Mouse (Mus musculus) kidney, postnatal 0 days (tissue): ENCODE results near the gene Atf6. TPM values are rescaled to one million over a fixed set of nuclear protein-coding genes. Genes with fewer than 3 reads are reported as not detected.
A peak's percentile ranks its signal among the peaks of the same experiment; 100 is the strongest.

ENCODE experiments used
- ATAC-seq: fragments of 200-750 bp; cut with Nextera tagmentation; replicated peaks from 2 replicates; pipeline ENCODE4 v1.8.0; 2017; ENCODE audit warnings: low read depth, moderate number of reproducible peaks, moderate TSS enrichment, moderate library complexity; ENCODE audit not compliant: low FRiP score
- DNase-seq: peaks from one replicate; pipeline ENCODE4 v3.0.0-alpha.2; 2016; ENCODE audit warnings: low spot score
- H3K27ac ChIP-seq: fragments of 300-500 bp; sonication (generic); 2 replicates; pipeline ENCODE4 v1.5.1; 2014; ENCODE audit warnings: mild to moderate bottlenecking
- H3K27me3 ChIP-seq: fragments of 300-500 bp; sonication (generic); 2 replicates; pipeline ENCODE4 v1.6.1; 2014; ENCODE audit warnings: low read length, mixed read lengths; ENCODE audit not compliant: insufficient read depth
- H3K36me3 ChIP-seq: fragments of 300-500 bp; sonication (generic); 2 replicates; pipeline ENCODE4 v1.6.1; 2014; ENCODE audit warnings: low read length, mixed read lengths; ENCODE audit not compliant: insufficient read depth
- H3K4me1 ChIP-seq: fragments of 300-500 bp; sonication (generic); replicated peaks from 2 replicates; pipeline ENCODE4 v1.6.1; 2014; ENCODE audit warnings: antibody characterized with exemption, low read length, mixed read lengths; ENCODE audit not compliant: insufficient read depth
- H3K4me2 ChIP-seq: fragments of 300-500 bp; sonication (generic); 2 replicates; pipeline ENCODE4 v1.6.1; 2014; ENCODE audit warnings: mild to moderate bottlenecking, low read length, moderate library complexity, mixed read lengths
- H3K4me3 ChIP-seq: fragments of 300-500 bp; sonication (generic); replicated peaks from 2 replicates; pipeline ENCODE4 v1.5.1; 2014; ENCODE audit warnings: low read depth, low read length
- H3K9ac ChIP-seq: fragments of 300-500 bp; sonication (generic); 2 replicates; pipeline ENCODE4 v1.6.1; 2014; ENCODE audit warnings: low read depth, low read length
- H3K9me3 ChIP-seq: fragments of 300-500 bp; sonication (generic); replicated peaks from 2 replicates; pipeline ENCODE4 v1.6.1; 2016; ENCODE audit warnings: low read length, inconsistent platforms, mixed read lengths
- CTCF ChIP-seq: IDR thresholded peaks from 2 replicates; pipeline ENCODE4 v1.5.1; 2016; ENCODE audit warnings: antibody characterized with exemption, low read depth, mild to moderate bottlenecking, moderate library complexity
- whole genome bisulfite sequencing: fragments of 180-500 bp; shearing (Covaris S2); extraction: QIAGEN DNeasy Blood & Tissue Kit; methylation state at CpG from one replicate; pipeline ENCODE4 v1.1.7; 2014; 5-methylcytosine and 5-hydroxymethylcytosine counted together
- polyA plus RNA-seq: library from polyadenylated mRNA; unstranded; fragments of >200 nt; fragmentation: Nextera tagmentation; extraction: Ambion mirVana; gene quantifications from 2 replicates; pipeline ENCODE4 v1.2.1, GENCODE M21; 2015

Gene Atf6
- polyA plus RNA-seq, 1 experiment from 2014 or later: 8.6 TPM

DNA sequence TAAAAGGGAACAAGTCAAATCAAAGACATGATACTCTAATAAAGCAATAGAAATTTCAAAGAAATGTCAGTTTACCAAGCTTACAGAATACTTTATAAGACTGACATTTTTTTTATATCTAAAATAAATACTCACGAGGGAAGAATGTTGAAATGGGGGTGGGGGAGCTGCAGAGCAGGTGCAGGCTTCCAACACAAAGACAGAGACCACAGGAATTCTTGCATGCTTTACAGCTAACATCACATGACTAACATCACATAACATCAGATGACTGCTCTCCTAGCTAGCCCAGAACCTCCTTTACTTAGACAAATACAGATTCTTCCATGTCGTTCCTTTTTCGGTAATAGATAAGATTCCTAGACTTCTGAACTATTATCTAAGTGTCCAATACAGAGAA is 76.6 kb downstream of the Atf6 start:
- H3K27me3 ChIP-seq: no peaks in the 10 kb centered on the region
- no peak overlapping the region for H3K27ac ChIP-seq
- H3K4me3 ChIP-seq: no peak overlapping the region
- H3K4me2 ChIP-seq: no peak overlapping the region
- TF ChIP-seq CTCF: no peak
- DNase-seq (no peak), ATAC-seq (no peak)
- H3K4me1 ChIP-seq: no peaks in the 10 kb centered on the region
- 72% methylated on average over 3 of the region's 3 CpGs for WGBS
- H3K9me3 ChIP-seq: no peaks in the 10 kb centered on the region
- H3K36me3 ChIP-seq: peaks cover 11% of the 10 kb centered on the region; the same call in 1 of the 2 replicates
- no peak overlapping the region for H3K9ac ChIP-seq

- Histone ChIP-seq H3K27ac (no peak overlapping the region), H3K9ac (no peak overlapping the region), H3K4me3 (no peak overlapping the region), H3K27me3 (no peaks in the 10 kb centered on the region), H3K36me3 (0 out of 2 replicates have a peak, but pooled peaks cover 6% of the 10 kb centered on the region), H3K4me2 (no peak overlapping the region), H3K4me1 (no peaks in the 10 kb centered on the region), H3K9me3 (no peaks in the 10 kb centered on the region)
- WGBS: 27% methylated on average over 1 of the region's 1 CpGs
- DNase-seq (peak; percentile 60), ATAC-seq (no peak)
- no peak for TF ChIP-seq CTCF
Measured at GRCm38 (mm10) chr1:170787643-170788042, 79.9 kb downstream of the Atf6 start.

- Histone ChIP-seq H3K4me1 (no peaks in the 10 kb centered on the region), H3K4me2 (no peak overlapping the region), H3K27me3 (no peaks in the 10 kb centered on the region), H3K36me3 (0 out of 2 replicates have a peak, but pooled peaks cover 6% of the 10 kb centered on the region), H3K9ac (no peak overlapping the region), H3K4me3 (no peak overlapping the region), H3K27ac (no peak overlapping the region), H3K9me3 (no peaks in the 10 kb centered on the region)
- no peak for DNase-seq
- TF ChIP-seq CTCF: no peak
- WGBS: 82% methylated on average over 14 of the region's 14 CpGs
- no peak for ATAC-seq
Measured at GRCm38 (mm10) chr1:170786570-170787341, 80.8 kb downstream of the Atf6 start.

- no peak overlapping the region for H3K4me3 ChIP-seq
- TF ChIP-seq CTCF: peak; percentile 34; the same call in 1 of the 2 replicates
- no peak for DNase-seq
- 93% methylated on average over 4 of the region's 4 CpGs for WGBS
- H3K9me3 ChIP-seq: no peaks in the 10 kb centered on the region
- no peak overlapping the region for H3K27ac ChIP-seq
- no peaks in the 10 kb centered on the region for H3K27me3 ChIP-seq
- H3K9ac ChIP-seq: no peak overlapping the region
- H3K4me2 ChIP-seq: no peak overlapping the region
- no peaks in the 10 kb centered on the region for H3K4me1 ChIP-seq
- H3K36me3 ChIP-seq: no peaks in the 10 kb centered on the region
- no peak for ATAC-seq
Measured at GRCm38 (mm10) chr1:170777688-170778087, 89.9 kb downstream of the Atf6 start.

- no peaks in the 10 kb centered on the region for H3K4me1 ChIP-seq
- H3K4me3 ChIP-seq: no peak overlapping the region
- ATAC-seq (no peak), DNase-seq (no peak)
- no peak overlapping the region for H3K27ac ChIP-seq
- no peaks in the 10 kb centered on the region for H3K9me3 ChIP-seq
- H3K9ac ChIP-seq: no peak overlapping the region
- no peaks in the 10 kb centered on the region for H3K36me3 ChIP-seq
- TF ChIP-seq CTCF: no peak
- WGBS: 55% methylated on average over 1 of the region's 1 CpGs
- no peak overlapping the region for H3K4me2 ChIP-seq
- H3K27me3 ChIP-seq: no peaks in the 10 kb centered on the region
Measured at GRCm38 (mm10) chr1:170774431-170774830, 93.1 kb downstream of the Atf6 start.

GRCm38 (mm10) chr1:170773506-170773905 is 94.1 kb downstream of the Atf6 start:
- Histone ChIP-seq H3K4me2 (no peak overlapping the region), H3K4me3 (no peak overlapping the region), H3K9ac (no peak overlapping the region), H3K36me3 (no peaks in the 10 kb centered on the region), H3K27ac (no peak overlapping the region), H3K27me3 (no peaks in the 10 kb centered on the region), H3K4me1 (no peaks in the 10 kb centered on the region), H3K9me3 (no peaks in the 10 kb centered on the region)
- TF ChIP-seq CTCF: no peak
- WGBS: 85% methylated on average over 4 of the region's 4 CpGs
- ATAC-seq: no peak
- DNase-seq: no peak
